Mouse (Mus musculus): ENCODE data around the gene Fkbp15. TPM values are rescaled to one million over a fixed set of nuclear protein-coding genes. Genes with fewer than 3 reads are reported as not detected.

The Fkbp15 gene
- polyA plus RNA-seq, 1 experiment from 2014 or later: 19.6 TPM

GRCm38 (mm10) chr4:62385439-62385838 is 25.1 kb upstream of the Fkbp15 start:
- no peak for DNase-seq (ENCODE audit: low spot score)
- Histone ChIP-seq H3K36me3 (peaks cover 52% of the 10 kb centered on the region), H3K27ac (no peak overlapping the region), H3K4me3 (no peak overlapping the region), H3K27me3 (ENCODE audit: low read depth, poor library complexity, severe bottlenecking) (no peaks in the 10 kb centered on the region), H3K9me3 (replicated peaks) (no peaks in the 10 kb centered on the region), H3K4me1 (no peaks in the 10 kb centered on the region)
- 93% methylated on average over 7 of the region's 7 CpGs for WGBS

GRCm38 (mm10) chr4:62384159-62384558 is 23.8 kb upstream of the Fkbp15 start:
- WGBS: 89% methylated on average over 1 of the region's 1 CpGs
- no peak for DNase-seq (ENCODE audit: low spot score)
- H3K9me3 ChIP-seq (replicated peaks): no peaks in the 10 kb centered on the region
- H3K4me1 ChIP-seq: no peaks in the 10 kb centered on the region
- H3K4me3 ChIP-seq: no peak overlapping the region
- H3K27ac ChIP-seq: no peak overlapping the region
- no peaks in the 10 kb centered on the region for H3K27me3 ChIP-seq (ENCODE audit: low read depth, poor library complexity, severe bottlenecking)
- peaks cover 39% of the 10 kb centered on the region for H3K36me3 ChIP-seq

GRCm38 (mm10) chr4:62383752-62384151 is 23.4 kb upstream of the Fkbp15 start:
- WGBS: 84% methylated on average over 7 of the region's 7 CpGs
- H3K9me3 ChIP-seq (replicated peaks): no peaks in the 10 kb centered on the region
- H3K4me3 ChIP-seq: no peak overlapping the region
- DNase-seq (ENCODE audit: low spot score): no peak
- no peaks in the 10 kb centered on the region for H3K27me3 ChIP-seq (ENCODE audit: low read depth, poor library complexity, severe bottlenecking)
- peaks cover 35% of the 10 kb centered on the region for H3K36me3 ChIP-seq
- H3K4me1 ChIP-seq: no peaks in the 10 kb centered on the region
- H3K27ac ChIP-seq: no peak overlapping the region

- Histone ChIP-seq H3K4me3 (no peak overlapping the region), H3K27me3 (ENCODE audit: low read depth, poor library complexity, severe bottlenecking) (no peaks in the 10 kb centered on the region), H3K36me3 (peaks cover 30% of the 10 kb centered on the region), H3K9me3 (replicated peaks) (no peaks in the 10 kb centered on the region), H3K4me1 (no peaks in the 10 kb centered on the region), H3K27ac (no peak overlapping the region)
- no peak for DNase-seq (ENCODE audit: low spot score)
- 92% methylated on average over 6 of the region's 6 CpGs for WGBS
These were observed 22.9 kb upstream of the Fkbp15 start for GRCm38 (mm10) chr4:62383207-62383606.

- DNase-seq (ENCODE audit: low spot score): no peak
- Histone ChIP-seq H3K36me3 (peaks cover 3% of the 10 kb centered on the region; the same call in 1 of the 2 replicates), H3K27me3 (ENCODE audit: low read depth, poor library complexity, severe bottlenecking) (no peaks in the 10 kb centered on the region), H3K4me3 (no peak overlapping the region), H3K4me1 (no peaks in the 10 kb centered on the region), H3K9me3 (replicated peaks) (no peaks in the 10 kb centered on the region), H3K27ac (no peak overlapping the region)
- 87% methylated on average over 9 of the region's 9 CpGs for WGBS
These were observed 19.5 kb upstream of the Fkbp15 start for GRCm38 (mm10) chr4:62379724-62380381.

- Histone ChIP-seq H3K9me3 (replicated peaks) (no peaks in the 10 kb centered on the region), H3K27ac (no peak overlapping the region), H3K27me3 (ENCODE audit: low read depth, poor library complexity, severe bottlenecking) (no peaks in the 10 kb centered on the region), H3K4me3 (no peak overlapping the region), H3K36me3 (no peaks in the 10 kb centered on the region), H3K4me1 (0 out of 2 replicates have a peak, but pooled peaks cover 2% of the 10 kb centered on the region)
- no peak for DNase-seq (ENCODE audit: low spot score)
- WGBS: 91% methylated on average over 2 of the region's 2 CpGs
These were observed 15.8 kb upstream of the Fkbp15 start for GRCm38 (mm10) chr4:62376123-62376522.

- 87% methylated on average over 4 of the region's 4 CpGs for WGBS
- H3K36me3 ChIP-seq: no peaks in the 10 kb centered on the region
- no peak for DNase-seq (ENCODE audit: low spot score)
- H3K4me3 ChIP-seq: no peak overlapping the region
- no peaks in the 10 kb centered on the region for H3K9me3 ChIP-seq (replicated peaks)
- H3K27me3 ChIP-seq (ENCODE audit: low read depth, poor library complexity, severe bottlenecking): no peaks in the 10 kb centered on the region
- H3K27ac ChIP-seq: no peak overlapping the region
- 0 out of 2 replicates have a peak, but pooled peaks cover 2% of the 10 kb centered on the region for H3K4me1 ChIP-seq
These were observed 14.0 kb upstream of the Fkbp15 start for GRCm38 (mm10) chr4:62374342-62374741.

- no peaks in the 10 kb centered on the region for H3K27me3 ChIP-seq (ENCODE audit: low read depth, poor library complexity, severe bottlenecking)
- 82% methylated on average over 7 of the region's 7 CpGs for WGBS
- no peaks in the 10 kb centered on the region for H3K36me3 ChIP-seq
- H3K9me3 ChIP-seq (replicated peaks): no peaks in the 10 kb centered on the region
- no peak overlapping the region for H3K27ac ChIP-seq
- no peak overlapping the region for H3K4me3 ChIP-seq
- DNase-seq (ENCODE audit: low spot score): no peak
- 0 out of 2 replicates have a peak, but pooled peaks cover 2% of the 10 kb centered on the region for H3K4me1 ChIP-seq
These were observed 13.3 kb upstream of the Fkbp15 start for GRCm38 (mm10) chr4:62373668-62374067.

- no peak overlapping the region for H3K27ac ChIP-seq
- no peak overlapping the region for H3K4me3 ChIP-seq
- DNase-seq (ENCODE audit: low spot score): no peak
- no peaks in the 10 kb centered on the region for H3K36me3 ChIP-seq
- no peaks in the 10 kb centered on the region for H3K27me3 ChIP-seq (ENCODE audit: low read depth, poor library complexity, severe bottlenecking)
- 0 out of 2 replicates have a peak, but pooled peaks cover 2% of the 10 kb centered on the region for H3K4me1 ChIP-seq
- no peaks in the 10 kb centered on the region for H3K9me3 ChIP-seq (replicated peaks)
- 88% methylated on average over 9 of the region's 9 CpGs for WGBS
These were observed 12.6 kb upstream of the Fkbp15 start for GRCm38 (mm10) chr4:62372818-62373520.

- WGBS: 63% methylated on average over 1 of the region's 1 CpGs
- no peaks in the 10 kb centered on the region for H3K9me3 ChIP-seq (replicated peaks)
- no peak for DNase-seq (ENCODE audit: low spot score)
- no peaks in the 10 kb centered on the region for H3K36me3 ChIP-seq
- no peaks in the 10 kb centered on the region for H3K27me3 ChIP-seq (ENCODE audit: low read depth, poor library complexity, severe bottlenecking)
- H3K27ac ChIP-seq: no peak overlapping the region
- 0 out of 2 replicates have a peak, but pooled peaks cover 2% of the 10 kb centered on the region for H3K4me1 ChIP-seq
- H3K4me3 ChIP-seq: no peak overlapping the region
These were observed 12.1 kb upstream of the Fkbp15 start for GRCm38 (mm10) chr4:62372410-62372809.

- Histone ChIP-seq H3K4me1 (0 out of 2 replicates have a peak, but pooled peaks cover 2% of the 10 kb centered on the region), H3K27ac (no peak overlapping the region), H3K4me3 (no peak overlapping the region), H3K36me3 (no peaks in the 10 kb centered on the region), H3K9me3 (replicated peaks) (no peaks in the 10 kb centered on the region), H3K27me3 (ENCODE audit: low read depth, poor library complexity, severe bottlenecking) (no peaks in the 10 kb centered on the region)
- DNase-seq (ENCODE audit: low spot score): no peak
- WGBS: 87% methylated on average over 3 of the region's 3 CpGs
These were observed 8.7 kb upstream of the Fkbp15 start for GRCm38 (mm10) chr4:62369091-62369490.

GRCm38 (mm10) chr4:62367586-62367985 is 7.2 kb upstream of the Fkbp15 start:
- no peak overlapping the region for H3K27ac ChIP-seq
- no peaks in the 10 kb centered on the region for H3K9me3 ChIP-seq (replicated peaks)
- no peak for DNase-seq (ENCODE audit: low spot score)

GRCm38 (mm10) chr4:62366291-62366690 is 5.9 kb upstream of the Fkbp15 start:
- Histone ChIP-seq H3K36me3 (no peaks in the 10 kb centered on the region), H3K9me3 (replicated peaks) (no peaks in the 10 kb centered on the region), H3K4me3 (no peak overlapping the region), H3K4me1 (peaks cover 6% of the 10 kb centered on the region; the same call in 1 of the 2 replicates), H3K27me3 (ENCODE audit: low read depth, poor library complexity, severe bottlenecking) (no peaks in the 10 kb centered on the region), H3K27ac (no peak overlapping the region)
- 93% methylated on average over 4 of the region's 4 CpGs for WGBS
- DNase-seq (ENCODE audit: low spot score): no peak

More at GRCm38 (mm10) chr4:62367586-62367985, 7.2 kb upstream of the Fkbp15 start:
- H3K4me1 ChIP-seq: no peaks in the 10 kb centered on the region
- H3K4me3 ChIP-seq: no peak overlapping the region
- no peaks in the 10 kb centered on the region for H3K27me3 ChIP-seq (ENCODE audit: low read depth, poor library complexity, severe bottlenecking)
- WGBS: 95% methylated on average over 6 of the region's 6 CpGs
- no peaks in the 10 kb centered on the region for H3K36me3 ChIP-seq
